Mouse (Mus musculus) 3T3-L1 (cell line): ENCODE data around the gene Acsl4.

Source experiments
- DNase-seq: peaks from one replicate; pipeline ENCODE4 v3.0.0-alpha.2; 2015; ENCODE audit warnings: low read depth, low spot score

Acsl4 gene

GRCm38 (mm10) chrX:142390247-142390908 is at the start of gene Acsl4:
Gene Acsl4 (minus strand): TSS chrX:142390535.
- peak; percentile 81 for DNase-seq

- no peak for DNase-seq
Measured at GRCm38 (mm10) chrX:142437971-142438504, 47.7 kb upstream of the Acsl4 start.

GRCm38 (mm10) chrX:142432846-142433245 is 42.5 kb upstream of the Acsl4 start:
- no peak for DNase-seq

DNA sequence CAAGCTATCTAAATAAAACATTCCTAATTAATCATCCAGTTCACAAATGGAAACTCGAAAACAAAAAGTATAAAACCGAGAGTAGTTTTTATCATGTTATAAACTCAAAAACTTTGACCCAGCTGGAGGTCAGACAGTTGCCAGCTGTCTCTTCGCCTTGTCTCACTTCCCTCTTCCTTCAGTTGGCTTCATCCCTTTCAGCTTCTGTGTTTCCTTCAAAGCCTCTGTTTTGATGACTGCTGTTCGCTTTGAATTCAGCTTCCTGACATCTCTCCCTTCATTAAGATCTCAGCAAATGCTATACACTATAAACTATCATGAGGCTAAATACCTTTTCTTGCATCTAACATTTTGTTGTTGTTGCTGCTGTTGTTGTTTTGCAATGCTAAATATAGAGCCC is 36.8 kb upstream of the Acsl4 start:
- peak; percentile 3 for DNase-seq

GRCm38 (mm10) chrX:142426628-142427027 is 36.3 kb upstream of the Acsl4 start:
- peak; percentile 45 for DNase-seq

- DNase-seq = no peak
Measured at GRCm38 (mm10) chrX:142413884-142414283, 23.5 kb upstream of the Acsl4 start.

DNA sequence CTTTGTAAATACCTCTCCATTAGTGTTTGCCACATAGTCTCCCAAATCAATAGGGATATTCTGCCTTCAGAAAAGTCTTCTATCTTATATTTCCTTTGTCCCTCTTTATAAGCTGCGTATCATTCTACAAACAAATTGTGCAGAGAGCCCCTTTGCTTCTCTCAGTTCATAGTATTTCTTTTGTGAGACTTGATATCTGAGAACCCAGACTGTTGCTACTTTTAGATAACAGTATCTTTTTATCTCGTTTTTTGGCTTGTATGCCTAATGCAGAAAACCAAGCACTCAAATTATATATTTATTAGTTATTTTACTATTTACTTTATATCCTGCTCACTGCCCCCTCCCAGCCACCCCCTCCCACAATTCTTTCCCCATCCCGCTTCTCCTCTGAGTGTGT is 19.7 kb upstream of the Acsl4 start:
- DNase-seq = no peak

DNA sequence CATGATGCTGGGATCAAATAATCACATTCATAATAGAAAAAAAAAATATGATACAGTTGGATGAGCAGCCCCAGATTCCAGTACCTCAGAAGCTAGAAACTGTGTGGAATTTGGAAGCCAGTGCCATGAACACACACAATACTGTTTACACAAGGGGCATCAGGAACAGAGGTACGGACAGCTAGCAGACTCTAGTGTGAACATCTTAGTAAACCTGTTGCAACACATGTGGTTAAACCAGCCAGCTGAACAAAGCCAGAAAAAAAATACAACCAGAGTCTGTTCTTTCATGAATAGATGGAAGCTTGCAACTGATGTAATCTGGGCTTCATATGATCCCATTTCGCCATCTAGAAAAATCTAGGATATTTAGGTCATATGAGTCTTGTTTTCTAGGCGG is 19.0 kb upstream of the Acsl4 start:
- DNase-seq = no peak

DNA sequence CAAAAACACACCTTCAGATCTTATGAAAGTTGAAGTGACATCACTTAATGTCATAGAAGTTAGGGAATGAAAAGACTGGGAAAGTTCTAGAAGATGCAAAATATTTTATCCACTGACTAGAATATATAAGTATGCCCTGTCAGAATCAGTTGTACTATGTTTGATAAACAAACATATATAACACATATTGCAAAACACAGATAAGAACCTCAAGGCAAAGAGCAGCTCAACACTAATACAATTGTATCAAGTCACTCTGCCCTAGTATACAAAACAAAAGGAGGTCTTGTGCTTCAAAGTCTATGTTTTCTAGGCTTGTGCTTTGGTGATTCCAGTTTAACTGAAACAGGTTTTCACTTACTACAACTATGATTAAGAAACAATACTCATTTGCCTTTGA is 12.8 kb upstream of the Acsl4 start:
- DNase-seq = no peak

GRCm38 (mm10) chrX:142398621-142399020 is 8.3 kb upstream of the Acsl4 start:
- DNase-seq = peak; percentile 71

DNA sequence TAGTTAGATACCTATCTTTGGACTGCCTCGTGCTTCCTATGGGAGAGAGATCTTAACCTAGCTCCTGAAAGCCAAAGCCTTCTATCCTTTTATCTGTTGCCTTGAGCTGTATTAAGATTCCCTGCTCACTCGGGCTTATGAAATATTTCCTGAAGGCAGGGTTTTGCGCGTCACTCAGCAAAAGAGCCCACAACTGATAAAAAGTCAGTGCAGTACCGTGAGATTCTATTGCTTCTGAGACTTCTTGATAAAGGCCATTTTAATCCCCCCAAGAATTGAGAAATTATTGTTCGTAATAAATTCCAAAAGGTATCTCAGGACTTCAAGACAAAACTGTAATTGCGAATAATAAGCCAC is 552 bp upstream of the Acsl4 start:
- DNase-seq = no peak

DNA sequence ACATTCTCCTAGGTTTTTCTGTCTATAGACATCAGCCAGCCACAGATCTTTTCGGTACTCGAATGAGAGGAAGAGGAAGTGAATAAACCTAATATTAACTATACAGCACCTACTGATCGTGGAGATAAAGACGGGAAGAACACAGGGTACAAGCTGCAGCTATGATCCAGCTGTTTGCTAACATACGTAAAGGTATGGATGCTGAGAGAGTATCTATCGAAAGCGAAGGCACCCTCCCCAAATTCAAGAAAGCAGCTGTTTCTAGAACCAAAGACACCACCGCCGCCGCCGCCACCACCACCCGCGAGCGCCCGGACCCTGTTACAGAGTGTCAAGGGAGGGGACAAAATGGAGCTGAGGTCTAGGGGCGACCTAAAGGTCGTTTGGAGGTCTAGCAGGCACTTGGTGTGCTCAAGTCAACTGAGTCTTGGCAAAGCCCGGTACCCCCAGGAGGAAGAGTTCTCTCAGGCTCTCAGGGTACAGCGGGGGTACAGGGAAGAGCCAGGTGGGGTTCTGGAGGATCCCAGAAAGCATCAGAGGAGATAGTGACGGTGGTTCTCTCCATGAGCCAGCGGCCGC is 665 bp downstream of the Acsl4 start:
- DNase-seq = no peak

DNA sequence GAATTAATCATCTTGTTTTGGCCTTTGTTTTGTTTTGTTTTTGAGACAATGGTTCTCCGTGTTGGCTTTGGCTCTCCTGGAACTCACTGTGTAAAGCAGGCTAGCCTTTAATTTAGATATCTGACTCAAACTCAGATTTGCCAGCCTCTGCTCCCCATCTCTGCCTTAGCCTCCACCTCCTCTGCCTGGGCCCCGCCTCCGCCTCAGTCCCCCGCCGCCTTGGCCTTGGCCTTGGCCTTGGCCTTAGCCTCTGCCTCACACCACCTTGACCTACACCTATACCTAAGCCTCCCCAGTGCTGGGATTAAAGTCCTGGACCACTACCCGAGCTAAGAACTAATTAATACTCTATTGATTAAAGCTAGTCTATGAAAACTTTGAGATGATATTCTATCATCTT is 2.2 kb downstream of the Acsl4 start:
- no peak for DNase-seq

GRCm38 (mm10) chrX:142387634-142388033 is 2.7 kb downstream of the Acsl4 start:
- DNase-seq = peak; percentile 35

DNA sequence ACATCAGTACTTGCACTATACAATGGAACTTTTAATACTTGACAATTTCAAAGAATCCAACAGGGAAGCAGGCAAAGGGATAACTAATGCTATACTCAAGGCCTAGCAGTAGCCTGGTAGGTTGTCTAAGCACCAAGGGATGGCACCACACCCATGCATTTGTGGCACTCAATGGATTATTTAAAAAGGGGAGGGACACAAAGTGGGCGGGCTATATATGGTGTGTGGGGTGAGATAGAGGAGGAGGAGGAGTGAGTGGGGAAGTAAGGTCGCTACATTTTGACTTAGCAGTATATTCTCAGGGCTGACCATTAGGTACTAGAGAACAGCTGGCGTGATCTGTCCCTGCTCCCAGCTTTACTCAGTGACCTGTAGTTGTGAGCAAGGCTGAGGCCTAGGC is 5.4 kb downstream of the Acsl4 start:
- DNase-seq = no peak

DNA sequence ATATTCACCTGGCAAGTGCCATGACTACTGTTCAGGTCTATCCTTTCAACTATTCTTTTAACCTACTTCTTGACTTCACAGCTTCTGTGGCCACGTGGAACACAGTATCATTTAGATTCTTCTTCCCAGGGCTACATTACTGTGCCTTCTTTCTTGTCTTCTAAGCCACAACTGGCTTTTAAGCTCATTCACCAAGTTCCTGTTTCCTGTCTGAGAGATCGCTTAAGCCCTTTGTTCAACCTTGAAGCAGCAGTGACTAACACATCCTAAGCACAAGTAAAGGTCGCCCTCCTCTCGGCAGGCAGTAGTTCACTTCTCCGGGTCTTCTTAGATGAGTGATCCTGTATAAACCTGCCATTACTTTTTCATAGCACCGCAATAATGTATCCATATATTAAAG is 10.4 kb downstream of the Acsl4 start:
- no peak for DNase-seq

GRCm38 (mm10) chrX:142378048-142378447 is 12.3 kb downstream of the Acsl4 start:
- no peak for DNase-seq

GRCm38 (mm10) chrX:142377358-142377757 is 13.0 kb downstream of the Acsl4 start:
- DNase-seq = no peak

DNA sequence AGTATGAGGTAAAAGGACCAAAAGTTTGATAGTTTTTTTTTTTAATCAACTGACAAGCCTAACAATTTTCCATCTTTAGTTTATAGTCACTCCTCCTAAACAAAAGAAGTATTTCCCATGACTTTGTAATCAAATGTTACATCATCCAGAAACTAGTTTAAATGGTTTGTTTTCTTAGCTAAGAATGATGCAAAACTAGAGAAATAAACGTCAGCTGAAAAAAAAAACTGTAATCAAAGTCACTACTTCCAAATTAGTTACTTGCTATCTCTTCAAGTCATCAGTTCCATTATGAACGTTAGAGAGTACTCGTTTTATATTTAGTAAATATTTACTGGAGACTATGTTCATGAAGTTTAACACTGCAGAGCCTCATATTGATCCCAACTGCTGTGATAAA is 13.6 kb downstream of the Acsl4 start:
- DNase-seq = no peak

DNA sequence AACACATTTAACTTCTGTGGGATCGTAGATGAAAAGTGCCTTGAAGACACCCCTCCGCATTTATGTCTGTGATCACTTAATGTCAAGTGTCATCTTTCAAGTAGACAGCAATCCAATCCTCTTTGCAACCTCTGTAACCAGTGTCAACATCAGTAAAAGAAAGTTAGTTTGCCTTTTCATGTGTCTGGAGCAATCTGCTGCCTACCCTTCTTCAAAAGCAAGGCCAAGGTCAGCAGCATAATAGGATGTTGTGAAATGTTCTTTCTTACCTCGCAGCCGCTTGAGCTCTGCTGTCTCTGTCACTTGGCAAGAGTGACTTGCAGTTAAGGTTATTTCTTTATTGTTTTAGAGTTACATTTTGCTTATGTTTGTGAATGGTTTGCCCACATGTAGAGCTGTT is 14.8 kb downstream of the Acsl4 start:
- DNase-seq = no peak

DNA sequence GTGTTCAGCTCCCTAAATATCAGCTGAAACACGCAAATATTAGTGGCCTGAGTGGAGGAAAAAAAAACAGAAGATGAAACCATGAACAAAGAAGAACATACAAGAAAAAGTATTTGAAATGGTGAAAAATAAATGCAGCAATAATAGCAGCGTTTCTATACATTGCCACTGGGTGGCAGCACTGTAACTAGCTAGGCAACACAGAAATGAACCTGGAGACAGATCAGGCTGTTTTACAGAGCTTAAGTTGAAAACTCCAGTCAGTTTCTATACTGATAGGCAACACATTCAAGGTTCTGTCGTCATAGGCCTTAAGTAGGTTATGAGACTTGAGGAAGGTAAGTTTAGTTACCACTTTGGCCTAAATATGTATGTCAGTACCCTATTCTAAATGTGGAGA is 17.9 kb downstream of the Acsl4 start:
- DNase-seq = peak; percentile 77

DNA sequence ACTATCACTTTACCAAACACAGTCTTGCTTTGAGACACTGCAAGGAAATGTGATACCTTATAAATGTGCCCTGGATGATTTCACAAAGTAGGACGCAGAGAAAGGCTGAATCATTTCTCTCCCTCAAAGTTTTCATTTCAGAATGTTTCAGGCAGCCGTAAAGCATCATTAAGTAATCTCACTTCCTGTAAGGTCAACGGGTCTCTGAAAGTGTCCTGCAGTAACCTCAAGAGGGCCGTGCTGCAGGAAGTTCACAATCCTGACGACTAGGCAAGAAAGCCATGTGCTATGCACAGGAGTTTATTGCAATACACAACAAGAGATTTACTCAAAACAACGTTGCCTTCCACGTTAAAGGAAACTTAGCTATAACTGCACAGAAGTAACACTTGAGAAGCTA is 20.4 kb downstream of the Acsl4 start:
- peak; percentile 79 for DNase-seq

DNA sequence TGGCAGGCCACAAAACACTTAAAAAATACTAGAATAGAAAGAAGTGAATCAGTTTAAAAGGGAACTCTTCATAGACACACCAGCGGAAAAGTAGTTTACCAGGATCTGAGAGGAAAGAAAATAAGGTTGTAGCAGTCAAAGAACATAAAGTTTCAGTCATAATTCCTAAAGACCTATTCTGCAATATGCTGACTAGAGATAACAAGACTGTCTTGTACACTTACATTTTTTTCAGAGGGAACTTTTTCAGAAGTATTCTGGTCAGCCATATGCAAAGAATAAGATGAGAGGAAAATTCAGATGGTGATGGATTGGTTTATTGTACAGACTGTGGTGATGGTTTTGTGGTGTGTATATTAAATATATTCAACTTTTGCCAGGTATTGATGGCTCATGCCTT is 26.5 kb downstream of the Acsl4 start:
- DNase-seq = no peak

GRCm38 (mm10) chrX:142359031-142359430 is 31.3 kb downstream of the Acsl4 start:
- DNase-seq = no peak
